In genomic region chr3:28447950-28448349, GRCm38 (mm10) we compare ENCODE assay signal across 17 mouse cellular contexts.
"Had no signal": no experiment of that assay in that cellular context is flagged by ENCODE, and none has a peak within 500 bp of the region (broad histone marks: within the 10 kb centered on the region; RNA-seq: fewer than 3 reads in every experiment).

No protein-coding gene starts in this region.

- H3K9ac ChIP-seq: limb, embryonic 12.5 days; limb, embryonic 15.5 days; liver, embryonic 14.5 days; liver, postnatal 0 days; lung, embryonic 14.5 days; midbrain, embryonic 13.5 days had no signal

- H3K9me3 ChIP-seq: limb, embryonic 12.5 days; limb, embryonic 15.5 days; midbrain, embryonic 10.5 days; midbrain, embryonic 13.5 days had no signal

- H3K36me3 ChIP-seq: limb, embryonic 12.5 days; limb, embryonic 15.5 days; midbrain, embryonic 10.5 days; midbrain, embryonic 13.5 days had no signal

- H3K4me3 ChIP-seq: limb, embryonic 12.5 days; limb, embryonic 15.5 days; megakaryocyte, embryonic 14.5 days; midbrain, embryonic 10.5 days; midbrain, embryonic 13.5 days; myocyte had no signal

- ATAC-seq: liver, postnatal 0 days; lung, postnatal 0 days had no signal

- DNase-seq: kidney, adult 2 months; kidney, postnatal 10 days; kidney, postnatal 36 days; left cerebral cortex, postnatal 4 days; liver, postnatal 0 days; lung, embryonic 14.5 days; thymus, adult 18-20 months; thymus, postnatal 36 days had no signal

- H3K4me1 ChIP-seq: limb, embryonic 12.5 days; limb, embryonic 15.5 days; midbrain, embryonic 10.5 days; midbrain, embryonic 13.5 days had no signal

- H3K27ac ChIP-seq: limb, embryonic 12.5 days; limb, embryonic 15.5 days; liver, embryonic 14.5 days; midbrain, embryonic 10.5 days; midbrain, embryonic 13.5 days had no signal

- H3K4me2 ChIP-seq: limb, embryonic 12.5 days; limb, embryonic 15.5 days; liver, embryonic 11.5 days; lung, embryonic 14.5 days; midbrain, embryonic 13.5 days had no signal

- H3K27me3 ChIP-seq: limb, embryonic 12.5 days; limb, embryonic 15.5 days; megakaryocyte, embryonic 14.5 days; midbrain, embryonic 13.5 days had no signal
